Mouse (Mus musculus): ENCODE results near the gene Flt3l. TPM values are rescaled to one million over a fixed set of nuclear protein-coding genes. Genes with fewer than 3 reads are reported as not detected.
A peak's percentile ranks its signal among the peaks of the same experiment; 100 is the strongest.

Gene Flt3l
- 0.71 and 0.83 TPM in 2 replicates for polyA plus RNA-seq (2016; fragmentation: Nextera tagmentation; extraction: Ambion mirVana)

- Histone ChIP-seq H3K9me3 (peaks cover 4% of the 10 kb centered on the region; the same call in 1 of the 2 replicates), H3K36me3 (no peaks in the 10 kb centered on the region), H3K27me3 (peaks cover 28% of the 10 kb centered on the region), H3K4me2 (peak within 1 kb of the TSS; percentile 69), H3K27ac (0 out of 2 replicates have a peak within 1 kb of the TSS, but pooled peaks have one; percentile 13), H3K4me3 (replicated peaks) (peak within 1 kb of the TSS; percentile 49), H3K9ac (replicated peaks) (peak within 1 kb of the TSS; percentile 58), H3K4me1 (replicated peaks) (peaks cover 10% of the 10 kb centered on the region)
- WGBS = 2% methylated on average over 29 of the region's 29 CpGs
- ATAC-seq (ENCODE audit: insufficient number of reproducible peaks, insufficient read depth, low FRiP score, low TSS enrichment, low read depth) = peak; percentile 54
Measured at GRCm38 (mm10) chr7:45135993-45136567, at the start of gene Flt3l, which contains the start of gene Gm45713. Gene Flt3l (minus strand): TSS chr7:45136432. Gene Gm45713 (minus strand): TSS chr7:45136231.

GRCm38 (mm10) chr7:45185921-45186320 lies 49.7 kb upstream of the Flt3l start:
- Histone ChIP-seq H3K36me3 (no peaks in the 10 kb centered on the region), H3K9ac (replicated peaks) (no peak overlapping the region), H3K4me3 (replicated peaks) (no peak overlapping the region), H3K4me2 (no peak overlapping the region), H3K27me3 (peaks cover 90% of the 10 kb centered on the region), H3K27ac (no peak overlapping the region), H3K9me3 (no peaks in the 10 kb centered on the region; the same call in 1 of the 2 replicates), H3K4me1 (replicated peaks) (peaks cover 23% of the 10 kb centered on the region)
- WGBS = 46% methylated on average over 7 of the region's 7 CpGs
- no peak for ATAC-seq (ENCODE audit: insufficient number of reproducible peaks, insufficient read depth, low FRiP score, low TSS enrichment, low read depth)

- peaks cover 23% of the 10 kb centered on the region for H3K4me1 ChIP-seq (replicated peaks)
- WGBS = 63% methylated on average over 7 of the region's 7 CpGs
- no peak for ATAC-seq (ENCODE audit: insufficient number of reproducible peaks, insufficient read depth, low FRiP score, low TSS enrichment, low read depth)
Measured at GRCm38 (mm10) chr7:45183672-45184071, 47.4 kb upstream of the Flt3l start.

GRCm38 (mm10) chr7:45182606-45183005 lies 46.4 kb upstream of the Flt3l start:
- H3K4me3 ChIP-seq (replicated peaks) = peak overlapping the region; percentile 25
- H3K36me3 ChIP-seq = no peaks in the 10 kb centered on the region
- no peaks in the 10 kb centered on the region; the same call in 1 of the 2 replicates for H3K9me3 ChIP-seq
- H3K4me1 ChIP-seq (replicated peaks) = peaks cover 23% of the 10 kb centered on the region
- H3K4me2 ChIP-seq = peak overlapping the region; percentile 56
- ATAC-seq (ENCODE audit: insufficient number of reproducible peaks, insufficient read depth, low FRiP score, low TSS enrichment, low read depth) = peak; percentile 30; the same call in 1 of the 2 replicates
- H3K27me3 ChIP-seq = peaks cover 97% of the 10 kb centered on the region
- H3K27ac ChIP-seq = no peak overlapping the region
- H3K9ac ChIP-seq (replicated peaks) = peak overlapping the region; percentile 52
- 20% methylated on average over 11 of the region's 11 CpGs for WGBS

More at GRCm38 (mm10) chr7:45183672-45184071, 47.4 kb upstream of the Flt3l start:
- H3K36me3 ChIP-seq = no peaks in the 10 kb centered on the region
- H3K9ac ChIP-seq (replicated peaks) = no peak overlapping the region
- no peak overlapping the region for H3K27ac ChIP-seq
- H3K27me3 ChIP-seq = peaks cover 97% of the 10 kb centered on the region
- H3K4me3 ChIP-seq (replicated peaks) = no peak overlapping the region
- no peaks in the 10 kb centered on the region; the same call in 1 of the 2 replicates for H3K9me3 ChIP-seq
- H3K4me2 ChIP-seq = no peak overlapping the region

GRCm38 (mm10) chr7:45182199-45182601 lies 46.0 kb upstream of the Flt3l start:
- WGBS = under 1% methylated on average over 34 of the region's 34 CpGs

GRCm38 (mm10) chr7:45181540-45181939 lies 45.3 kb upstream of the Flt3l start:
- Histone ChIP-seq H3K27me3 (peaks cover 99% of the 10 kb centered on the region), H3K4me2 (peak overlapping the region; percentile 23; the same call in 1 of the 2 replicates), H3K9me3 (no peaks in the 10 kb centered on the region; the same call in 1 of the 2 replicates), H3K36me3 (no peaks in the 10 kb centered on the region), H3K9ac (replicated peaks) (no peak overlapping the region), H3K4me3 (replicated peaks) (peak overlapping the region; percentile 19; the same call in 1 of the 2 replicates), H3K27ac (no peak overlapping the region), H3K4me1 (replicated peaks) (peaks cover 22% of the 10 kb centered on the region)
- WGBS = 3% methylated on average over 35 of the region's 35 CpGs
- no peak for ATAC-seq (ENCODE audit: insufficient number of reproducible peaks, insufficient read depth, low FRiP score, low TSS enrichment, low read depth)

More at GRCm38 (mm10) chr7:45182199-45182601, 46.0 kb upstream of the Flt3l start:
- H3K9me3 ChIP-seq = no peaks in the 10 kb centered on the region; the same call in 1 of the 2 replicates
- H3K27me3 ChIP-seq = peaks cover 99% of the 10 kb centered on the region
- H3K4me2 ChIP-seq = peak overlapping the region; percentile 56
- peak; percentile 89 for ATAC-seq (ENCODE audit: insufficient number of reproducible peaks, insufficient read depth, low FRiP score, low TSS enrichment, low read depth)
- H3K36me3 ChIP-seq = no peaks in the 10 kb centered on the region
- H3K27ac ChIP-seq = no peak overlapping the region
- peaks cover 23% of the 10 kb centered on the region for H3K4me1 ChIP-seq (replicated peaks)
- H3K4me3 ChIP-seq (replicated peaks) = peak overlapping the region; percentile 25
- H3K9ac ChIP-seq (replicated peaks) = peak overlapping the region; percentile 52; the same call in 1 of the 2 replicates

GRCm38 (mm10) chr7:45180896-45181477 lies 44.8 kb upstream of the Flt3l start, which contains the start of gene Pth2:
Gene Pth2 (plus strand): TSS chr7:45180995.
- peak within 1 kb of the TSS; percentile 19; the same call in 1 of the 2 replicates for H3K4me3 ChIP-seq (replicated peaks)

GRCm38 (mm10) chr7:45179469-45179868 lies 43.2 kb upstream of the Flt3l start, which contains the start of gene Gfy:
Gene Gfy (minus strand): TSS chr7:45179569.
- no peak for ATAC-seq (ENCODE audit: insufficient number of reproducible peaks, insufficient read depth, low FRiP score, low TSS enrichment, low read depth)
- no peaks in the 10 kb centered on the region; the same call in 1 of the 2 replicates for H3K9me3 ChIP-seq
- no peak within 1 kb of the TSS for H3K4me3 ChIP-seq (replicated peaks)
- peaks cover 100% of the 10 kb centered on the region for H3K27me3 ChIP-seq
- H3K9ac ChIP-seq (replicated peaks) = no peak within 1 kb of the TSS
- H3K4me2 ChIP-seq = no peak within 1 kb of the TSS
- WGBS = 27% methylated on average over 7 of the region's 7 CpGs
- H3K36me3 ChIP-seq = no peaks in the 10 kb centered on the region
- H3K27ac ChIP-seq = no peak within 1 kb of the TSS
- peaks cover 27% of the 10 kb centered on the region for H3K4me1 ChIP-seq (replicated peaks)

More at GRCm38 (mm10) chr7:45180896-45181477, 44.8 kb upstream of the Flt3l start, which contains the start of gene Pth2:
- Histone ChIP-seq H3K4me2 (peak within 1 kb of the TSS; percentile 23; the same call in 1 of the 2 replicates), H3K27me3 (peaks cover 99% of the 10 kb centered on the region), H3K4me1 (replicated peaks) (peaks cover 23% of the 10 kb centered on the region), H3K9ac (replicated peaks) (no peak within 1 kb of the TSS), H3K36me3 (no peaks in the 10 kb centered on the region), H3K27ac (no peak within 1 kb of the TSS), H3K9me3 (no peaks in the 10 kb centered on the region; the same call in 1 of the 2 replicates)
- 11% methylated on average over 20 of the region's 20 CpGs for WGBS
- no peak for ATAC-seq (ENCODE audit: insufficient number of reproducible peaks, insufficient read depth, low FRiP score, low TSS enrichment, low read depth)

- no peak for ATAC-seq (ENCODE audit: insufficient number of reproducible peaks, insufficient read depth, low FRiP score, low TSS enrichment, low read depth)
Measured at GRCm38 (mm10) chr7:45178550-45178949, 42.3 kb upstream of the Flt3l start.

GRCm38 (mm10) chr7:45176356-45176755 lies 40.1 kb upstream of the Flt3l start:
- ATAC-seq (ENCODE audit: insufficient number of reproducible peaks, insufficient read depth, low FRiP score, low TSS enrichment, low read depth) = no peak
- H3K9ac ChIP-seq (replicated peaks) = peak overlapping the region; percentile 37; the same call in 1 of the 2 replicates
- no peaks in the 10 kb centered on the region for H3K36me3 ChIP-seq
- 3% methylated on average over 30 of the region's 31 CpGs for WGBS
- H3K9me3 ChIP-seq = peaks cover 6% of the 10 kb centered on the region
- peaks cover 97% of the 10 kb centered on the region for H3K27me3 ChIP-seq
- peaks cover 19% of the 10 kb centered on the region for H3K4me1 ChIP-seq (replicated peaks)
- no peak overlapping the region for H3K27ac ChIP-seq
- H3K4me2 ChIP-seq = peak overlapping the region; percentile 47
- peak overlapping the region; percentile 29 for H3K4me3 ChIP-seq (replicated peaks)

More at GRCm38 (mm10) chr7:45178550-45178949, 42.3 kb upstream of the Flt3l start:
- H3K36me3 ChIP-seq = no peaks in the 10 kb centered on the region
- peaks cover 28% of the 10 kb centered on the region for H3K4me1 ChIP-seq (replicated peaks)
- H3K9ac ChIP-seq (replicated peaks) = no peak overlapping the region
- H3K4me2 ChIP-seq = no peak overlapping the region
- H3K27ac ChIP-seq = no peak overlapping the region
- no peak overlapping the region for H3K4me3 ChIP-seq (replicated peaks)
- 22% methylated on average over 7 of the region's 7 CpGs for WGBS
- H3K27me3 ChIP-seq = peaks cover 98% of the 10 kb centered on the region
- no peaks in the 10 kb centered on the region; the same call in 1 of the 2 replicates for H3K9me3 ChIP-seq

- no peaks in the 10 kb centered on the region for H3K36me3 ChIP-seq
- ATAC-seq (ENCODE audit: insufficient number of reproducible peaks, insufficient read depth, low FRiP score, low TSS enrichment, low read depth) = no peak
- H3K27me3 ChIP-seq = peaks cover 97% of the 10 kb centered on the region
- WGBS = 1% methylated on average over 23 of the region's 23 CpGs
- H3K4me3 ChIP-seq (replicated peaks) = peak overlapping the region; percentile 29
- peaks cover 9% of the 10 kb centered on the region for H3K9me3 ChIP-seq
- H3K4me2 ChIP-seq = peak overlapping the region; percentile 47
- peaks cover 16% of the 10 kb centered on the region for H3K4me1 ChIP-seq (replicated peaks)
- no peak overlapping the region for H3K27ac ChIP-seq
- H3K9ac ChIP-seq (replicated peaks) = peak overlapping the region; percentile 37; the same call in 1 of the 2 replicates
Measured at GRCm38 (mm10) chr7:45175929-45176328, 39.7 kb upstream of the Flt3l start.
